Mouse (Mus musculus) small intestine, adult 2 months (tissue): ENCODE data around the gene Agap1.

ENCODE experiments used
- CTCF ChIP-seq: fragments of 200-500 bp; IDR thresholded peaks from 2 replicates; pipeline ENCODE4 v1.5.1; 2012; ENCODE audit warnings: low read depth, mild to moderate bottlenecking, control low read depth, inconsistent platforms, low read length, moderate library complexity, mixed read lengths; ENCODE audit not compliant: insufficient replicate concordance, insufficient read length; ENCODE audit errors: extremely low read depth
- POLR2A ChIP-seq: fragments of 200-500 bp; IDR thresholded peaks from 2 replicates; pipeline ENCODE4 v1.6.1; 2012; ENCODE audit warnings: low read depth, mild to moderate bottlenecking, control low read depth, inconsistent platforms, low read length, moderate library complexity

- no peak for TF ChIP-seq CTCF
- no peak for TF ChIP-seq POLR2A
Observed at GRCm38 (mm10) chr1:89444014-89444413, 10.6 kb upstream of the Agap1 start.
